10 mouse cellular contexts compared by ENCODE assay signal in the genomic region with DNA sequence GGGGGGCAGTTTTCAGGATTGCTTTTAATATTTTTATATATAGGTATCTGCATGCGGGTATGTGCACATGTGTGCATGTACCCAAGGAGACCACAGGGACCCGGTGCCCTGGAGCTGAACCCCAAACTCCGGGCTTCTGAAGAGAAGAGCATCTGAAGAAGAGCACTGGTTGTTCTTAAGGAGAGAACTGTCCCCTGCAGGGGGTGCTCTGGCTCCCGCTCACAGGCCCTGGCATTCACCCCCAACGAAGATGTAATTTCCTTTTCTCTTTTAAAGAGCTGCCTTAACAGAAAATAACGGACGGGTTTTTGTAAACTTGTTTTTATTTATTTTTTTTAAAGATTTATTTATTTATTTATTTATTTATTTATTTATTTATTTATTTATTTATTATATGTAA. TPM values are rescaled to one million over a fixed set of nuclear protein-coding genes. Genes with fewer than 3 reads are reported as not detected.
DNase-seq lines count a peak whose midpoint lies in the region; ATAC-seq and TF ChIP-seq lines count a peak whose summit lies in the region.
"Had no signal": no experiment of that assay in that cellular context is flagged by ENCODE, and none has a peak within 500 bp of the region (broad histone marks: within the 10 kb centered on the region; RNA-seq: fewer than 3 reads in every experiment).

No protein-coding gene starts in this region.

- H3K9ac ChIP-seq in liver, postnatal 0 days (replicated peaks), result no peak overlapping the region
- no peak overlapping the region for H3K9ac ChIP-seq in liver, embryonic 12.5 days
- no peak overlapping the region for H3K9ac ChIP-seq in MEL (ENCODE audit: control insufficient read depth, low read depth, low read length, poor library complexity, severe bottlenecking)
- H3K9ac ChIP-seq in midbrain, embryonic 11.5 days (ENCODE audit: low read length), result no peak overlapping the region
- H3K9ac ChIP-seq: forebrain, embryonic 13.5 days had no signal

- no peaks in the 10 kb centered on the region for H3K27me3 ChIP-seq in liver, postnatal 0 days (ENCODE audit: insufficient read depth, low read length)
- 0 out of 2 replicates have a peak, but pooled peaks cover 8% of the 10 kb centered on the region for H3K27me3 ChIP-seq in liver, embryonic 12.5 days (replicated peaks)
- H3K27me3 ChIP-seq in MEL (ENCODE audit: control insufficient read depth in 1 of 2, insufficient read depth in 2 of 2, low read length in 2 of 2), result no peaks in the 10 kb centered on the region
- H3K27me3 ChIP-seq in splenic B cell, adult 2 months (ENCODE audit: control insufficient read depth, insufficient read depth, low read length, poor library complexity, severe bottlenecking), result no peaks in the 10 kb centered on the region
- H3K27me3 ChIP-seq in midbrain, embryonic 11.5 days (ENCODE audit: control insufficient read depth, insufficient read depth, low read length), result no peaks in the 10 kb centered on the region
- H3K27me3 ChIP-seq: forebrain, embryonic 13.5 days had no signal

- no peaks in the 10 kb centered on the region for H3K9me3 ChIP-seq in liver, postnatal 0 days (ENCODE audit: low read length)
- no peaks in the 10 kb centered on the region for H3K9me3 ChIP-seq in liver, embryonic 12.5 days (replicated peaks)
- no peaks in the 10 kb centered on the region for H3K9me3 ChIP-seq in MEL (replicated peaks; ENCODE audit: insufficient read depth, low read length)
- H3K9me3 ChIP-seq in midbrain, embryonic 11.5 days (ENCODE audit: control insufficient read depth, low read length), result no peaks in the 10 kb centered on the region
- H3K9me3 ChIP-seq: forebrain, embryonic 13.5 days; limb, embryonic 10.5 days had no signal

- DNase-seq in cerebellum, postnatal 10 days, result peak; percentile 24 to 36
- DNase-seq in cerebellum, adult 18-20 months, result no peak
- no peak for DNase-seq in liver, postnatal 0 days
- DNase-seq in MEL (ENCODE audit: low read depth, low spot score), result peak; percentile 54
- DNase-seq in splenic B cell, adult 2 months (ENCODE audit: low read depth, low spot score), result peak; percentile 26
- no peak for DNase-seq in urinary bladder, postnatal 14 days (ENCODE audit: low spot score)
- no peak for DNase-seq in midbrain, embryonic 11.5 days (ENCODE audit: low spot score, missing footprints)

- no peak overlapping the region for H3K4me3 ChIP-seq in liver, postnatal 0 days (ENCODE audit: low read depth, low read length)
- H3K4me3 ChIP-seq in liver, embryonic 12.5 days, result no peak overlapping the region
- no peak overlapping the region for H3K4me3 ChIP-seq in MEL (ENCODE audit: control insufficient read depth in 1 of 2, insufficient read depth in 1 of 2, low read depth in 2 of 2, low read length in 2 of 2)
- no peak overlapping the region for H3K4me3 ChIP-seq in midbrain, embryonic 11.5 days (ENCODE audit: low read depth, low read length)
- H3K4me3 ChIP-seq: forebrain, embryonic 13.5 days; limb, embryonic 10.5 days had no signal

- no peak for ATAC-seq in liver, postnatal 0 days
- no peak for ATAC-seq in liver, embryonic 12.5 days
- ATAC-seq in midbrain, embryonic 11.5 days (ENCODE audit: low FRiP score), result no peak; the same call in 1 of the 2 replicates

- no peak overlapping the region for H3K4me2 ChIP-seq in liver, postnatal 0 days (ENCODE audit: low read depth, low read length)
- no peak overlapping the region for H3K4me2 ChIP-seq in liver, embryonic 12.5 days
- H3K4me2 ChIP-seq in midbrain, embryonic 11.5 days, result no peak overlapping the region
- H3K4me2 ChIP-seq: forebrain, embryonic 13.5 days had no signal

- WGBS in liver, postnatal 0 days (ENCODE audit: insufficient replicate concordance), result 63% methylated on average over 7 of the region's 7 CpGs
- WGBS in liver, embryonic 12.5 days (ENCODE audit: insufficient replicate concordance), result 66% methylated on average over 7 of the region's 7 CpGs
- WGBS in midbrain, embryonic 11.5 days, result 73% methylated on average over 7 of the region's 7 CpGs

- TF ChIP-seq POLR2A in MEL (IDR thresholded peaks at IDR 0.05; ENCODE audit: control insufficient read depth in 1 of 2, insufficient read depth in 1 of 2, low read depth in 1 of 2, low read length in 2 of 2, poor library complexity in 1 of 2), result no peak

- H3K36me3 ChIP-seq in liver, postnatal 0 days (replicated peaks; ENCODE audit: insufficient read depth, low read length), result peaks cover 2% of the 10 kb centered on the region; the same call in 1 of the 2 replicates
- H3K36me3 ChIP-seq in liver, embryonic 12.5 days, result peaks cover 9% of the 10 kb centered on the region
- H3K36me3 ChIP-seq in MEL (ENCODE audit: control insufficient read depth in 1 of 2, insufficient read depth in 2 of 2, low read length in 2 of 2), result no peaks in the 10 kb centered on the region
- H3K36me3 ChIP-seq in splenic B cell, adult 2 months (ENCODE audit: control insufficient read depth, insufficient read depth, low read length, poor library complexity, severe bottlenecking), result no peaks in the 10 kb centered on the region
- H3K36me3 ChIP-seq in midbrain, embryonic 11.5 days (ENCODE audit: control insufficient read depth, insufficient read depth, low read length), result no peaks in the 10 kb centered on the region

- no peak for TF ChIP-seq EP300 in liver, postnatal 0 days (IDR thresholded peaks at IDR 0.05; ENCODE audit: low read depth)
- TF ChIP-seq EP300 in MEL (IDR thresholded peaks at IDR 0.05; ENCODE audit: low read depth in 1 of 2, low read length in 2 of 2), result no peak

- H3K27ac ChIP-seq in liver, postnatal 0 days (ENCODE audit: low read depth), result no peak overlapping the region
- no peak overlapping the region for H3K27ac ChIP-seq in liver, embryonic 12.5 days
- no peak overlapping the region for H3K27ac ChIP-seq in MEL (ENCODE audit: control insufficient read depth, low read depth, low read length)
- no peak overlapping the region for H3K27ac ChIP-seq in midbrain, embryonic 11.5 days (ENCODE audit: low read depth, low read length)
- H3K27ac ChIP-seq: forebrain, embryonic 13.5 days had no signal

- TF ChIP-seq CTCF in liver, postnatal 0 days (IDR thresholded peaks at IDR 0.05; ENCODE audit: low read depth), result peak; percentile 16; the same call in 1 of the 2 replicates
- TF ChIP-seq CTCF in MEL (IDR thresholded peaks at IDR 0.05 in 2 of 3, conservative IDR thresholded peaks at IDR 0.05 in 1 of 3; ENCODE audit: control insufficient read depth in 1 of 3, insufficient read depth in 1 of 3, low read depth in 2 of 3, low read length in 3 of 3, poor library complexity in 1 of 3, severe bottlenecking in 1 of 3), result peak; percentile 10 to 57 (median 53); a peak in 4 of 6 replicates

- TF ChIP-seq RAD21 in MEL (IDR thresholded peaks at IDR 0.05; ENCODE audit: low read depth, low read length), result peak; percentile 30

- H3K4me1 ChIP-seq in liver, postnatal 0 days (ENCODE audit: insufficient read depth), result no peaks in the 10 kb centered on the region
- H3K4me1 ChIP-seq in liver, embryonic 12.5 days, result no peaks in the 10 kb centered on the region
- no peaks in the 10 kb centered on the region for H3K4me1 ChIP-seq in MEL (ENCODE audit: control insufficient read depth in 1 of 2, insufficient read depth in 2 of 2, low read length in 2 of 2)
- no peaks in the 10 kb centered on the region for H3K4me1 ChIP-seq in midbrain, embryonic 11.5 days (ENCODE audit: control insufficient read depth, insufficient read depth, low read length)
- H3K4me1 ChIP-seq: forebrain, embryonic 13.5 days had no signal

- no peaks in the 10 kb centered on the region for H3K79me2 ChIP-seq in MEL (ENCODE audit: control insufficient read depth, insufficient read depth, low read length, poor library complexity)

TF ChIP-seq in MEL, 35 proteins besides CTCF, POLR2A, EP300 and RAD21:
- TF ChIP-seq KAT2A (conservative IDR thresholded peaks at IDR 0.05; ENCODE audit: low read depth, low read length) (no peak), ZC3H11A (IDR thresholded peaks at IDR 0.05; ENCODE audit: low read depth, low read length) (peak; percentile 22; the same call in 1 of the 2 replicates), SIN3A (IDR thresholded peaks at IDR 0.05; ENCODE audit: low read length) (no peak), CHD1 (IDR thresholded peaks at IDR 0.05; ENCODE audit: low read depth, low read length) (no peak), MYC (IDR thresholded peaks at IDR 0.05; ENCODE audit: low read depth, low read length) (no peak), BHLHE40 (IDR thresholded peaks at IDR 0.05; ENCODE audit: borderline replicate concordance, low read depth, low read length) (no peak), SMC3 (IDR thresholded peaks at IDR 0.05; ENCODE audit: low read depth, low read length) (peak; percentile 60), ETS1 (IDR thresholded peaks at IDR 0.05; ENCODE audit: low read depth, low read length) (no peak), CHD2 (IDR thresholded peaks at IDR 0.05; ENCODE audit: low read length) (no peak), GABPA (IDR thresholded peaks at IDR 0.05; ENCODE audit: low read depth, low read length) (no peak)
TF ChIP-seq in MEL: peak in this region for 2.

RNA-seq across cellular contexts. Expression of a gene that starts 46.0 kb away (rescaled TPM):
- polyA plus RNA-seq in liver, postnatal 0 days (2015; fragmentation: Nextera tagmentation; extraction: Ambion mirVana), result 2.1 and 2.4 TPM in 2 replicates
- 3.8 and 4.5 TPM in 2 replicates for polyA plus RNA-seq in liver, embryonic 12.5 days (2016; fragmentation: Nextera tagmentation; extraction: Ambion mirVana)
- 21.7 and 29.3 TPM in 2 replicates for total RNA-seq in MEL (2012; rRNA removed)
- 10 to 100 TPM; 25.5 to 34.9 TPM for polyA plus RNA-seq in MEL (2012; ENCODE audit: insufficient read depth in 1 of 2, insufficient read length in 2 of 2, low read depth in 1 of 2, low replicate concordance in 2 of 2, missing spikeins in 1 of 2)
- polyA plus RNA-seq in midbrain, embryonic 11.5 days (2014; fragmentation: Nextera tagmentation; extraction: Ambion mirVana), result 3.0 and 3.2 TPM in 2 replicates

Comparison
In these comparisons a context has a peak if more than half of its experiments do, and no peak if none do; other contexts are left out.
1. DNase-seq: peak in cerebellum, postnatal 10 days (2 of 2), MEL (single experiment) and splenic B cell, adult 2 months (single experiment); none in cerebellum, adult 18-20 months (0 of 2), liver, postnatal 0 days (single experiment), urinary bladder, postnatal 14 days (single experiment) and midbrain, embryonic 11.5 days (single experiment).